Mouse (Mus musculus) liver, postnatal 0 days (tissue): ENCODE data around the gene Gse1.

Experiments
- CTCF ChIP-seq: sonication (generic); IDR thresholded peaks from 2 replicates; pipeline ENCODE4 v1.5.1; 2016; ENCODE audit warnings: antibody characterized with exemption, low read depth
- EP300 ChIP-seq: IDR thresholded peaks from 2 replicates; pipeline ENCODE4 v1.6.1; 2016; ENCODE audit warnings: antibody characterized with exemption, low read depth, mild to moderate bottlenecking

DNA sequence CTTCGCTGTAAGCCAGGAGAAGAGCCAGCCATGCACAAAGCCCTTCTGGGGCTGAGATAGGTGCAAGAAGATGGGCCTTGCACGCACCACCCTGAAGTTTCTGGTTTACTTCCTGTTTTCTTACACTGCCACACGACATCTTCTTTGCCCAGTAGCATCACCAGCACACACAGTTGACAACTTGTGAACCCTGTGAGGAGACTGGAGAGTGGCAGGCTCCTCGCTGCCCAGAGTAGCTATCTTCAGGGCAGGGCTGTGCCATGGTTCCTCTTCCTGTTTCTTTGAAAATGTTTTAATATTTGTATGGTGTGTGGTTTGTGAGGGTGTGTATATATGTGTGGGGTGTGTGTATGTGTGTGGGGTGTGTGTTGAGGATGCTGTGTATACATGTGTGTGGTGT is 84.2 kb downstream of the Gse1 start:
- TF ChIP-seq CTCF (no peak), EP300 (no peak)
